Mouse (Mus musculus) heart, adult 18-20 months (tissue): Measurements from ENCODE around the gene Vmn1r225. TPM values are rescaled to one million over a fixed set of nuclear protein-coding genes. Genes with fewer than 3 reads are reported as not detected.
"Not testable (repeated sequence)": the region's sequence is repeated elsewhere in the genome, so short reads cannot be mapped to it uniquely, and the experiment has no call there.

Experiments
- DNase-seq, 2 experiments: peaks; one replicate each; pipeline ENCODE4 v3.0.0; 2021 to 2022; ENCODE audit warnings: mixed read lengths in 1 of 2
- long read RNA-seq, 2 experiments: library from polyadenylated mRNA; stranded (forward); transcript quantifications; one replicate each; pipeline ENCODE4 v2.0.0; 2021
- total RNA-seq, 2 experiments: library from RNA; stranded (reverse); gene quantifications; 2 replicates each; pipeline ENCODE4 v1.2.3; 2021

The Vmn1r225 gene
- total RNA-seq, result not detected
- long read RNA-seq, experiment 1, result 0 reads
- long read RNA-seq, experiment 2, result 0 reads

- no peak for DNase-seq
Measured at GRCm38 (mm10) chr17:20497858-20498257, at the start of gene Vmn1r225. Vmn1r225 (plus strand) TSS chr17:20498158.

DNA sequence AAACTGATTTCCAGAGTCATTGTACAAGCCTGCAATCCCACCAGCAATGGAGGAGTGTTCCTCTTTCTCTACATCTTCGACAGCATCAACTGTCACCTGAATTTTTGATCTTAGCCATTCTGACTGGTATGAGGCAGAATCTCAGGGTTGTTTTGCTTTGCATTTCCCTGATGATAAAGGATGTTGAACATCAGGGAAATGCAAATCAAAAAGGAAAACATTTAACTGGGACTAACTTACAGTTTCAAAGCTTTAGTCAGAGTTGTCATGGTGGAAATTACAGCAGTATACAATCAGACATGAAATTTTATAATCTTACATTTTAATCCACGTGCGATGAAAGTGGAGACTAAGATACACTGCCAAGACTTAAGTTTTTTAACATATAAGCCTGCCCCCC lies 24.6 kb upstream of the Vmn1r225 start:
- no peak for DNase-seq

GRCm38 (mm10) chr17:20481231-20481630 lies 16.7 kb upstream of the Vmn1r225 start, which contains the start of gene Vmn2r108:
Vmn2r108 (minus strand) TSS chr17:20481331.
- no peak for DNase-seq

- DNase-seq, result not testable (repeated sequence)
Measured at GRCm38 (mm10) chr17:20508247-20508646, 10.3 kb downstream of the Vmn1r225 start.

Other genes with a start within 250 kb of the Vmn1r225 start
- not detected for gene Vmn2r106, start 212.6 kb upstream of the Vmn1r225 start, total RNA-seq
- gene Vmn2r107, start 152.9 kb upstream of the Vmn1r225 start, total RNA-seq, result not detected
- gene Vmn1r224, start 84.0 kb upstream of the Vmn1r225 start, total RNA-seq, result not detected
- not detected for gene Vmn2r108, start 16.8 kb upstream of the Vmn1r225 start, total RNA-seq
- not detected for gene Vmn2r109, start 66.6 kb downstream of the Vmn1r225 start, total RNA-seq
- gene Vmn2r110, start 98.3 kb downstream of the Vmn1r225 start, total RNA-seq, result not detected
- not detected for gene Fpr-rs3, start 126.7 kb downstream of the Vmn1r225 start, total RNA-seq
- not detected for gene Vmn1r226, start 184.7 kb downstream of the Vmn1r225 start, total RNA-seq
- gene Vmn1r227, start 231.7 kb downstream of the Vmn1r225 start, total RNA-seq, result not detected